Mouse (Mus musculus) ZHBTc4 (cell line): Measurements from ENCODE around the gene Rwdd4a.

Experiments
- DNase-seq: peaks from one replicate; pipeline ENCODE4 v3.0.0-alpha.2; 2011; ENCODE audit warnings: low read depth, low spot score

Gene Rwdd4a

DNA sequence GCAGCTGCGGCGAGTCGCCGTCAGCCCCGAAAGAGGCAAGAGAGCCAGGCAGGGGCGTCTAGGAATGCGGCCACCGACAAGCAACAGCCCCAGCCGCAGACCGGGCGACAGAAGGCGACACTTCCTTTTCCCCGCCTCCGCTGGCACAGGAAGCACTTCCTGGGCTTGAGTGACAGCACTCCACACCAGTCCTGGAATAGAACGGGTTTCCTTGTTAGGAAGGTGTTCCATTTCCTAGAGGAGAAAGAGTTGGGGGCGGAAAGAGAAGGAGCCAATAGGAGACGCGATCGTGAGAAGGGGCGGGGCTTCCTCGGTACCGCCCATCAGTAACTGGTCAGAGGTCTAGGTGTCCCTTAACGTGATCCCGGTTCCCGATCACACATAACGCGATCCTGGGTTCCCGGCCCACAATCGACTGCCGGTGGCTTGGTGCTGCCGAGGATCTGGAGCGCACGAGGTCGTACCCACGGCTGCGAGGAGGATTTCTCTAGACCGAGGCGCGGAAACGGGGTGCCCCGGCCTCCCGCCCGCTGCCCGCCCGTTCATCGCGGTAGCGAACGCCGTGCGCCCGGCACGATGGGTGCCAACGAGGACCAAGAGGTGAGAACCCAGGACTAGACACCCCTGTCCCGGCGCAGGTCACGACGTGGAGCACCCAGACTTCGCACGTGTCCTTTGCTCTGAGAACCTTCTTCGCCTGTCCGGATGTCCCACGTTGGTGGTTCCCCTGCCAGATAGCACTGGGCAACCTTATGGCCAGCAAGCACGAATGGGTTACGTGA is at the start of gene Rwdd4a, which contains the start of gene Trappc11:
Gene Rwdd4a (plus strand): TSS at position 321 of the 782 bp plus-strand sequence.
Gene Trappc11 (minus strand): TSS at position 127 of the 782 bp plus-strand sequence.
- DNase-seq = peak; percentile 99

DNA sequence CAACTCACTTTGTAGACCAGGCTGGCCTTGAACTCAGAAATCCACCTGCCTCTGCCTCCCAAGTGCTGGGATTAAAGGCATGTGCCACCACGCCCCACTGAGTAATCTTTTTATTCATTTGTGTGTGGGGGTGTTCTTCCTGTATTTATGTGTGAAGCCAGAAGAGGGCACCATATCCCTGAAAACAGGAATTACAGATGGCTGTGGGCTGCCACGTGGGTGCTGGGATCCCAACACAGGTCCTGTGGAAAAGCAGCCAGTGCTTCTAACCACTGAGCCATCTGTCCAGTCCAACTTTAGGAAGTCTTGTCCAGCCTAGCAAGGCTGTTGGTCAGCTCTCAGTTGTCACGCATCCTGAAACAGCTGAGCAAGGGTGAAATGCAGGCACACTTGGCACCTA is 46.2 kb upstream of the Rwdd4a start:
- DNase-seq = peak; percentile 34

DNA sequence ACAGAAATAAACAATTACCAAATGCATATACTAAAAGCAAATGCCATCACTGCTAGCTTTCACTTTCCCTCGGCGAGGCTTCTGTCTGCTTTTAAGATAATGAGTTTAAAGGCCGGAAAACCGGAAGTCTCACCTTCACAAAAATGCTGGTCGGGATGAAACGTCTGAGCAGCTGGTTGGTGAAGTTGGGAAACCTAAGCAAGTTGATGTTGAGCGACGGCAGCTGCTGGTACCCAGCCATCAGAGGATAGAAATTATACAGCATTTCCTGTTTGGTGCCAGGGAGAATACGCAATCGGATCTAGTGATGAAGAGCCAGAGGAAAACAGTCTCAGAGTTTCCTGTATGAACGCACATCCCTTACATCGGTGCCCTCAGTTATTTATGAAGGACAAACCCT is 40.4 kb upstream of the Rwdd4a start:
- no peak for DNase-seq

DNA sequence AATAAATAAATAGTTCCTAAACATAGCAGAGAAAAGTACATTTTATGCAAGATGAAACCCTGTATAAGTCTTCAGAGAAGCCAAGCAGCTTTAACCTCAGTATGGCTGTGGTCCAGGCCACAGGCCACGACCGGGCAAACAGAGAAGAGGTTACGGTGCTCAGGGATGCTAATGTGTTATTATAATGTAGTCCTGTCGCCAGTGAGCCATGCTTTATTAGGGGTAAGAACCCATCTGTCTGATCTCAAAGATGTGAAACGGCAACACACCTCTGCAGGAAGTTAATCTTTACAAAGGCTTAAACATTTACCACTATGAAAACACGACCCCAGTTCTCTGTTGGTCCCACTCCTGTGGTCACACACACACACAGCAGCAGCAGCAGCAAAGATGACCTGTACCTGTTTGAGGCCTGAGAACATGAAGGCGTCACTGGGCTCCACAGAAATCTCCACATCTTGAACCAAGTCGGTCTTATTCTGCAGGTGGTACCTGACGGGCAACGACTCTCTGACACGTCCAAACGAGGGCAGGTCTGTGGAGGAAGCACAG is 38.8 kb upstream of the Rwdd4a start:
- no peak for DNase-seq

DNA sequence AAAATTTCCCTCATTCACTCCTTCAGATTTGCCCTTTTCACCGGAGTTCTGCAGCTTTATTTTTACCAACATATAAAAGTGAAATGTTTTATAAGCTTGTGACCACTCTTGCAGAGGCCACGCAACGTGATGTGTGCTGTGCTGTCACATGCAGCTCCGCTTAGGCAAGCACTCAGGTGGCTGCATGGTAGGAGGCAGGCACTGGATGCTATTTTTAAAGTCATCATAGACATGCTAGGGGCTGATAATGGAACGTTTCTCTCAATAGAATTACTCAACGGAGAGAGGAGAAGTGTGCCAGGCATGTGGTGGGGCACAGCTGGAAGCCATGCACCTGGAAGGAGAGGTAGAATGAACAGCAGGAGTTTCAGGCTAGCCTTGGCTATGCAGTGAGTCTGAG is 38.0 kb upstream of the Rwdd4a start:
- DNase-seq = no peak

DNA sequence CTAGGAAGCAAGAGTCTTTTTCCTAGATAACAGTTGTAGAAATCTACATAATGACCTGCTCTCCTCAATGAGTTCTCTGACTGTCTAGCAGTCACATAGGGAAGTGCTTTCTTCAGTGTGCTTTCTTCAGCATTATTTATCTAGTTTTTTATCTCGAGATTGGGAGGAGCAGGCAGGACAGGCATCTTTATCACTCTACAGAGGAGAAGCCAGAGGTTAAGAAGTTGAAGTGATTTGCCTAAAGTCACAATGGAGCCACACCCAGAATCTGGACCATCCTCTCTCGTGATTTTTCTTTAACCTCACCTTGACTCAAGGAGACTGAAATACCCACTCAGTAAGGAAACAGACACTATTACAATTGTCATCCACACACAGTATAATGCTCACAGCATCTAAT is 31.5 kb upstream of the Rwdd4a start:
- no peak for DNase-seq

DNA sequence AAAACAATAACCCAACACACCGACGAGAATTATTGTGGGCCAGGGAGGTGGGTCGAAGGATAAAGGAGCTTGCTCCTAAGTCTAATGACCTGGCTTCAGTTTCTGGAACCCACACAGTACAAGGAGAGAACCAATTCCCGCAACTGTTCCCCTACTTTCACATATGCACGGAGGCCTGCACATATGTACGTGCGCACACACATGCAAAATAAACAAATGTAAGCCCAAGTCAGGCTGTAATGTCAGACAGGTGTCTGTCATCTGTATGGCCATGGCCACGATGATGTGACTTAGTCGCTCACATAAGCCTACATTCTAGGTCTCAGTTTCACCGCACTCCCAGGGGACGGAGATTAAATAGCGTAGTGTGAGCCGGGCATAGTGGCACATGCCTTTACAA is 30.9 kb upstream of the Rwdd4a start:
- no peak for DNase-seq

DNA sequence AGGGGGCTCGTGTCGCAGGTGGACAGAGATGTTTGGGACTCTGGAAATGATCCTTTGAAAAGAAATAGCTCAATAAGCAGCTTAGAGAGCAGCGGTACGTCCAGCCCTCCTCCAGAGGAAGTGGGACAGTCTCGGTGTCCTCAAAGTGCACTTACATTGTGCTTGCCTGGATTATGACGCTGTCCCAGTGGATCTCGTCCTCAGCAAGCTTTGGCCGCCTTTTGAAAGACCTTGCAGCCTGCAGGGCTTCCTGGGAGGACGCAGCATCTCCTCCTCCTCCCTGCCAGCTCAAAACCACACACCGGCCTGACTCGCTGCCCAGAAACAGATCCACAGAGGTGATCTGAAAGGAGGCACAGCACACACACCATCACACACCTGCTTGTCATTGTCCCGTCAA is 28.0 kb upstream of the Rwdd4a start:
- no peak for DNase-seq

DNA sequence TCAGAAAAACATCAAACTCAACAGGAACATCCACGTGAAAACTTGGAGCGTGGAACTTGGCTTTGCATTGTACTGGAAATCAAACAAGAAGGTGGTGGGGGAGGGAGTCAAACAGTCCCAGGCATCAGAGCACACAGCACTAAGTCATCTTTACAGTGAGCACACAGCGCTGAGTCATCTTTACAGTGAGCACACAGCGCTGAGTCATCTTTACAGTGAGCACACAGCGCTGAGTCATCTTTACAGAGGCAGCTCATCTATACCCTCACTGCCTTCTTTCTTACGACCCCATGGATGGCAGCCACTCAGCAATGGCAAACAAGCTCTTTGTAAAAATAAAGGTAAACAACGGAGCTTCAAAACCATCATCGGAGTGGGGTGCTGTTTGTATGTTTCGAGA is 22.5 kb upstream of the Rwdd4a start:
- DNase-seq = no peak

DNA sequence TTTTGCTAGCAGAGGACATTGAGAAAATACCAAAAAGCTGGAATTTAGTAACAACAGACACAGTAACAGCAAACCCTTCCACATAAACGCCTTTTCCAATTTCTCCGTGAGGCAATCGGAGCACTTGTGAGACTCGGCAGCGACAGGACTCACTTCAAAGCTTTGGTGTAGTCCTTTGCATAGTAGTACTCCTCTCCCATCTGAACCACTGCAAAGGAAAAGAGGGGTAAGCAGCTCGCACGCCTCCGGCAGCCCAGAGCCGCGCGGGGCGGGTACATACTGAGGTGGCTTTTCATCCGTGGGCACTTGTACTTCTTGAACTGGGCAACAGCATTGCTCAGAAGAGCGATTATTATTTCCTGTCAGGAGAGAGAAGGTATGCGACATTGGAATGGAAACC is 19.9 kb upstream of the Rwdd4a start:
- no peak for DNase-seq

DNA sequence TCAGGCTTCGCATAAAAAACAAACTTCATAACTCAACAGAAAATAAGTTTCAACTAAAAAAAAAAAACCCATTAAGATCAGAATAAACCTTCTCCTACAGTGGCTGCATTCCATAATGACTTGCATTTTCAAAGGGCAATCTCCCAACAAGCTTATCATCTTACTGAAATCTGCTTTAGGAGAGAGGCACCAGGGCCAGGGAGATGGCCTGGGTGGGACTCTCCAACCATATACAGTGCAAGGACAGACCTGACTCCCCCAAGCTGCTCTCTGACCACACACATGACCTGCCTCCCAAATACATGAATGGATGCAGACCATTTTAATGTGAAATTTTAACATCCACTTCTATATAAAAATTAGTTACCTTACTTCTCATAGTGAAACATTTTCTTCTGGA is 5.4 kb upstream of the Rwdd4a start:
- no peak for DNase-seq

DNA sequence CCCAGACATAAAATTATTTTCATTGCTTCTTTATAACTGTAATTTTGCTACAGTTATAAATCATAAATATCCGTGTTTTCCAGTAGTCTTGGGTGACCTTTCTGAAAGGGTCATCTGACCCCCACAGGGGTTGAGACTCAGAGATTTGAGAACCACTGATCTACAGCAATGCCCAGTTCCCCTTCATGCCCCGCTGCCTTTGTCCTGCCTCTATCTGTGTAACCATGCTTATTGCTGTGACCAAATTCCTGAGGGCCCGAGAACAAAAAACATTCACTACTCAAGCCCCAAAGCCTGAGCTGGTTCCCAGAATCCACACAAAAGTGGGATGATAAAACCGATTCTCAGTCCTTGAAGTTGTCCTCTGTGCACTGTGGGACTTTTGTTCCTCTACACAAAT is 4.9 kb downstream of the Rwdd4a start:
- DNase-seq = no peak

DNA sequence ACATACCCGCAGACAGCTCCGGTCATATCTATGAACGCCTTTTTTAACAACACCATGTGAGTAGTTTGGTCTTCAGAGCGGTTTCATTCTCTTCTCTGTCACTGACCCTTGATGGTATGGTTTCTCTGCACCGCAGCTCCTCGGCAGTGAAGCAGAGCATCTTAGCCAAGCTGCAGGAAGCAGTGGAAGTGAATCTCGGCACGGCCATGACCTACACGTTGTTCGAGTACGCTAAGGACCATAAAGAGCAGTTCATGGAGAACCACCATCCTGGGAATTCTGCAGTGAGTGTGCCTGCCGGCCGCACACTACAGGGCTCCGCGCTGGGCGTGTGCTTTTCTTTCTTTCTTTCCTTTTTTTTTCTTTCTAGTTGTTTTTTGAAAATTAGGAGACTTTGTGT is 9.3 kb downstream of the Rwdd4a start:
- DNase-seq = no peak

DNA sequence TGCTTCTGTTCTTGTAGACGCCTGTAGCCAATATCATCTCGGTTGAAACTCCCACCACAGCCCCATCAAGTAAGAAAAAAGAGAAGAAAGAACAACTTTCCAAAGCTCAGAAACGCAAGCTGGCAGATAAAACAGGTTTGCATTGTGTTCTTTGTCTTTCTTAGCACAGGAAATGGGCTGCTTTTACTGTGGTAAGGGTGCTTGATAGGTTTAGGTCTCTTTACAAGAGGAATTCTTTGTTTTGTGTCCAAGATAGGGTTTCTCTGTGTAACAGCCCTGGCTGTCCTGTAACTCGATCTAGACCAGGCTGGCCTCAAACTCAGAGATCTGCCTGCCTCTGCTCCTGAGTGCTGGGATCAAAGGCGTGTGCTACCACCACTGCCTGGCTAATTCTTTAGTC is 10.6 kb downstream of the Rwdd4a start:
- peak; percentile 78 for DNase-seq

DNA sequence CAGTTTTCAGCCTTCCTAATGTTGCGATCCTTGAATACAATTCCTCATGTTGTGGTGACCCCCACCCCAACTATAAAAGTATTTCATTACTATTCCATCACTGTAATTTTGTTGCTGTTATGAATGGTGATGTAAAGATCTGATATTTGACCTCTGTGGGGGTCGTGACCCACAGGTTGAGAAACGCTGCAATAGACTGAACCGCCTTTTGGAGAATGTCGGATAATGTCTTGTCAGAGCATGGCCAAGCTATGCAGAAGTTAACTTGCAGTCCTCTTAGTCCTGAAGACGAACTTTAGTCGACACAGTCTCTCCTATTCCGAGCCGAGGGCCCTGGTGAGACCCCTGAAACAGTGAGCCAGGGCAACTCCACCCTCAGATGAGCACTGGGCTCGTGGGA is 13.6 kb downstream of the Rwdd4a start:
- DNase-seq = no peak

DNA sequence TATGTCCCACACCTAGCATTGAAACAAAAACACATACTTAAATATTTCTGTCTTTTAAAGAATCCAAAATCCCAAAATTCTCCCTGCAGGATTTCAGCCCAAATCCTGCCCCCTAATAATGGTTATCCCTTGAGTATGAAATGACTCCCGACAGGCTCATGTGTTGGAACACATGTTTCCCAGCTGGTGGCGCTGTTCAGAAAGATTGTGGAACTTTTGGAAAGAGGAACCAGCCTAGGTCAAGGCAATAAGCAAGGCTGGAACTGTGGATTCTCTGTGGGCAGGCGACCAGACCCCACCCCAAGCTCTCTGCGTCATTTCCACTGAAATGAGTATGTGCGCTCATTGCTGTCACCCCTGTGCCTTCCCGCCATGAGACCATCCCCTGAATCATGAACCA is 20.1 kb downstream of the Rwdd4a start:
- peak; percentile 77 for DNase-seq

DNA sequence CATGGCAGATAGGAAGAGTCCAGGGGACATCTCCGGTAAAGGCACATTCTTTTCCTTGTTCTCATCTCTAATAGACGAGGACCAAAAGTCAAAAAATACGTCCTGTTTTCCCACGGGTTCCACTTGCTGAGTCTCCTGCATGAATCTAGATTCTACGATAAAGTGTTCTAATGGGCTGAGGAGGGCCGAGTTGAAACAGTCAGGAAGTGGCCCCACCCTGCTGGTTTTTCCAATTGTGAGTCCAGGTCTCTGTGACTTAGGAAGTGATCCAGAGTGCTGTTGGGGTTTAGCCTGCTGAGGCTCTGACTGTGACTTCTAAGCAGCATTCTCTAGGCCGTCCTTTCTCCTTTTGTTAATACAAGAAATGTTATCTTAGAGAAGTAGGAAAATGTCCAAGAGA is 23.0 kb downstream of the Rwdd4a start:
- no peak for DNase-seq

DNA sequence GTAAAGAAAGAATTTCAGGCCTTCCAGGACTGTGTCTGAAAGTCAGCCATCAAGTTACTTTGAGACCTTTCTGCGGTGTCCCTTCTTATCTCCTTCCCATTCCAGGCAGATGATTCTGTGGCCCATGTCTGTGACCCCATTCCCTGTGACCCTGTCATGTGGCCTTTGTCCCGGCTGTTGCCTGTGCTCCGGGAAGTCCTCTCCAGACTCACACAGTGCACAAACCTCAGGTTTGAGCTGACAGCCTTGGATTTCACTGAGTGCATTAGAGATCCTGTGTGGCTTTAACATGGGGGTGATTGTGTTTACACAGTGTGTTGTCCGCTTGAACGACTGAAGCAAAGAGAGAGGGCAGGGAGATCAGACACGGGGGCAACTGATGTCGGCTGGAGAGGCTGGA is 24.8 kb downstream of the Rwdd4a start:
- DNase-seq = no peak

DNA sequence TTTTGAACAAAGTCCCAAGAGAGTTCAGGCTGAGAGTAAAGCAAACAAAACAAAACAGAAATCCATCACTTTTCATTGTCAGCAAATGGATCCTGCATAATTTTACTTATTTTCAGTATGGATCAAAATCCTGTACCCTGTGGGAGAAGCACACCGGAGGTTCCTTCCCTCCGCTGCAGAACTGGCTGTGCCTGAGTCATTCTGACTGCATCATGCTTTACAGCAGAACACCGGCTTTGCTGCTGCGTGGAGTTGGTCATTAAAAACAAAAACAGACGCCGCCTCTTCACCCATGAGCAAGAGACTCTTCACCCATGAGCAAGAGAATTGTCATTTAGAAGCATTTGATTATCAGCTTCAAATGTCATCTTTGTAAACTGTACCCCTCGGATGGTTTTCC is 27.3 kb downstream of the Rwdd4a start:
- no peak for DNase-seq

DNA sequence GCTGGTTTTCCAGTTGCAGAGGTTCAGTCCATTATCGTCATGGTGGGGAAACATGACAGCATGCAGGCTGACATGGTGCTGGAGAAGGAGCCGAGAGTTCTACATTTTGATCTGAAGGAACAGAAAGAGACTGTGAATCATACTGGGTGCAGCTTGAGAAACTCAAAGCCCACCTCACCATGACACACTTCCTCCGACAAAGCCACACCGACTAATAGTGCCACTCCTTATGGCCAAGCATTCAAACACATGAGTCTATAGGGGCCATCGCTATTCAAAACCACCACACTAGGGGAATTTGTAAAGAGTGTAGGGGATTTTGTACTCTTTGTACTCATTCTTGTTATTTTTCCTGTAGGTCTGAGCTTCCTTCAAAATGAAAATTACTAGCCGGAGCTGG is 33.1 kb downstream of the Rwdd4a start:
- DNase-seq = no peak

DNA sequence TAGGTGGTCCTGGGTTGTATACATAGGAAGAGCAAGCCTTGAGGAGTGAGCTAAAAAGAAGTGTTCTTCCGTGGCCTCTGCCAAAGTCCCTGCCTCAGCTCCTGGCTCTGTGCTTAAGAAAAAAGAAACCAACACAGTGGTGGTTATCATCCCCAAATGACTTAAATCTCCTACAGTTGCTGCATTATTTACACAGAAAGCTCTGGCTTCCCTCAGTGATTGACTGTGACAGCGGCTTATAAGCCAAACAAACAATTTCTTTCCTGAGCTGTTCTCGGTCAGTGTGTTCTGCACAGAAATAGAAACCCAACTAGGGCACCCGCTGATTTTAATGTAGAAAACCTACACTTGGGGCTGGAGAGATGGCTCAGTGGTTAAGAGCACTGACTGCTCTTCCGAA is 34.6 kb downstream of the Rwdd4a start:
- DNase-seq = no peak

DNA sequence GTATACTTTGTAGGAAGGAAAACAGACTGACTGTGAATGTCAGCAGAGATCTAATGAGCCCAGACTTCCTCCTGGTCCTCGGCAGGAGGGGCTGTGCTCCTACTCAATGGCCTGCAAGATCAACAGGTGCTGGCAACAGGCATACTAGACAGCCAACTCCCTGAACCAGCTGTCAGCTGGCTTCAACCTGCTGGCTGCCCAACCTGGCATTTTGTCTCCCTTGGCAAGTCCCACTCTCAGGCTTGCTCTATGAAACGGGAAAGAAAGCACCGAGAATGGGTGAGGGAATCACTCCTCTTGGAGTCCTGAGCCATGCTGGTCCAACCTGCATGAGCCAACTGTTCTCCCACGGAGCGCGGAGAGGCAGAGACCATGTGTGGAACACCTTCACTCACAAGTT is 36.7 kb downstream of the Rwdd4a start:
- no peak for DNase-seq

DNA sequence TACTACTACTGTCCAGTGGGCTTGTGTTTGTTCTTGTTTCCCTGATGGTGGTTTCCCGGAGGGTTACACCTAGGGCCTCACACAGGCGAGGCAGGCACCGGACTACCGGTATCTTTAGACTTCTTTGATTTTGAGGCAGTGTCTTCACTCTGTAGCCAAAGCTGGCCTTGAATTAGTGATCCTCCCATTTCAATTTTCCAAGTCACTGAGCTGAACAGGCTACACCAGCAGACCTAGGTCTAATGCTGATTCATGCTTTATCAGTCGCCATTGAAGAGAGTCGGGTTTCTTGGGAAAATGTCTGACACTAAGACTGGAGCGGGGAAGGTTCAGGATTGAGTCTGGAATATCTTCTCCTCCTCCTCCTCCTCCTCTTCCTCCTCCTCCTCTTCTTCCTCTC is 40.0 kb downstream of the Rwdd4a start:
- DNase-seq = no peak

DNA sequence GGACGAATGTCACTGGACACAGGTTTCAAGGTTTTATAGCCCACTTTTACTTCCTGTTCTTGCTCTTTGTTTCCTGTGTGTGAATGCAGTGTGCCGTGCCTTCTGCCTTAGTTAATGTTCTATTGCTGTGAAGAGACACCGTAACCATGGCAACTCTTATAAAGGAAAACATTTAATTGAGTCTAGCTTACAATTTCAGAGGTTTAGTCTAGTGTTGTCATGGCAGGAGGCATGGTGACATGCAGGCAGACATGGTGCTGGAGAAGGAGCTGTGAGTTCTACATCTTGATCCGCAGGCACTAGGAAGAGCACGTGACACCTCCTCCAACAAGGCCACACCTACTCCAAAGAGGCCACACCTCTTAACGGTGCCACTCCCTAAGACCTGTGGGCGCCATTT is 48.0 kb downstream of the Rwdd4a start:
- DNase-seq = peak; percentile 36
